Mouse (Mus musculus): Measurements from ENCODE around the gene Grk6. TPM values are rescaled to one million over a fixed set of nuclear protein-coding genes. Genes with fewer than 3 reads are reported as not detected.
"Not testable (repeated sequence)": the region's sequence is repeated elsewhere in the genome, so short reads cannot be mapped to it uniquely, and the experiment has no call there.

Grk6 gene
- total and polyA plus RNA-seq, 2 experiments = 8.8 to 14.3 TPM

DNA sequence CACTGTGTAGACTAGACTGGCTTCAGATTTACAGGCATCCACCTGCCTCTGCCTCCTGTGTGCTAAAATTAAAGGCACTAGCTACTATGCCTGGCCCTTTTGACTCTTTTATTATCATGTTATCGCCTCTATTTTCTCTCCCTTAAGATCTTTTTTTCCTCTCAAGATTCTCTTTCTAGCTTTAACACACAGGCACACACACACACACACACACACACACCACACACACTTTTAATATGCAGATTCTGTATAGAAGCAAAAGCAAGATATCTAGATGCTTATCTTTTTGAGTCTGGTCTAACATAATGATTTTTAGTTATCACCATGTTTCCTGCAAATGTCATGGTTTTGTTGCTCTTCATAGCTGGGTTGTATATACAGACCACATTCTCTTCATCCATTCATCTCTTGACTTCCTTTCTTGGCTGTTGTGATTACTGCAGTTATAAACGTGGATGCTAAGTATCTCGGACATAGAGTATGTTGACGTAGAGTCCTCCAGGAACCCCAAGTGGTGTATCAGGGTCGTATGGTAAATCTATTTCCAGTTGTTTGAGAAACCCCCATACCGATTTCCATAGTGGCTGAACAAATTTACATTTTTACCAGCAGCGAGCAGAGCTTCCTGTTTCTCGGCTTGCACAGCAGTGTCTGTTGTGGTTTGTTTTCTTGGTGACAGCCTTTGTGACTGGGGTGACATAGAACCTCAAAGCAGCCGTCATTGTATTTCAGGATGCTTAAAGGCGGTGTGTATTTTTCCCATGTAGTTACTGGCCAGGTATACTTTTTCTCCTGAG is 12.8 kb upstream of the Grk6 start:
- H3K9ac ChIP-seq (ENCODE audit: low read depth, low read length) = no peak overlapping the region
- no peak for DNase-seq (ENCODE audit: extremely low read depth, low read depth, low spot score)
- WGBS = 78% methylated on average over 10 of the region's 10 CpGs
- H3K27me3 ChIP-seq (ENCODE audit: control insufficient read depth, insufficient read depth, low read length) = no peaks in the 10 kb centered on the region
- TF ChIP-seq CTCF (IDR thresholded peaks at IDR 0.05; ENCODE audit: low read depth, low read length) = no peak
- TF ChIP-seq POLR2A (IDR thresholded peaks at IDR 0.05; ENCODE audit: extremely low read depth, insufficient read depth, low read length) = no peak
- H3K79me2 ChIP-seq (ENCODE audit: control insufficient read depth, insufficient read depth, low read length) = no peaks in the 10 kb centered on the region; the same call in 1 of the 2 replicates
- H3K4me3 ChIP-seq (ENCODE audit: insufficient read depth, low read depth, low read length) = no peak overlapping the region
- no peaks in the 10 kb centered on the region for H3K36me3 ChIP-seq (ENCODE audit: control insufficient read depth, insufficient read depth, low read length)
- peaks cover 18% of the 10 kb centered on the region for H3K4me1 ChIP-seq (ENCODE audit: control insufficient read depth, insufficient read depth, low read length)
- no peak overlapping the region for H3K27ac ChIP-seq (replicated peaks; ENCODE audit: insufficient read depth, low read depth, low read length)

DNA sequence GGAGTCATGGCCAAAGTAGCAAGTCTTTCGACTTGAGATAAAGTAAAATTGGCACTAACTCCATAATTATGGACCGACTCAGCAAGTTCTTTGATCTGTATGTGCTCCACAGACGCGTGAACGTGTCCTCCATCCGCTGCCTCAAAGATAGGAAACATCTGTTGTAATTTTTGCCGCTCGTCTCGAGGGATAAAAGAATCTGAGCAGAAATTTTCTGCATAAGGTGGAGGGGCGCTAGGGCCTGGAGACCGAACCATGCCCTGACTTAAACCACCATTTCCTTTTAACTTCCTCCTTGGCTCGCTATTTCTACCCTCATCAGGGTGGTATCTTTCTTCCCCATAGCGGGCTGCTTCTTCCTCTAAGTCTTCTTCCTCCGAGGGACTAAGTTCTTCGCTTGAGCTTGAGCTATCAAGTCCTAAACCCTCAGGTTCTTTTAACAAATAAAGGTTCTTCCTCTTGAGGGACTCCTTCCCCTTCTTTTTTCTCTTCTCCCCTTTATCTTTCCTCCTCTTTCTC is 7.7 kb upstream of the Grk6 start:
- not testable (repeated sequence) for H3K36me3 ChIP-seq (ENCODE audit: control insufficient read depth, insufficient read depth, low read length); H3K79me2 ChIP-seq (ENCODE audit: control insufficient read depth, insufficient read depth, low read length); H3K4me3 ChIP-seq (ENCODE audit: insufficient read depth, low read depth, low read length); DNase-seq (ENCODE audit: extremely low read depth, low read depth, low spot score); H3K4me1 ChIP-seq (ENCODE audit: control insufficient read depth, insufficient read depth, low read length); H3K9ac ChIP-seq (ENCODE audit: low read depth, low read length); H3K27me3 ChIP-seq (ENCODE audit: control insufficient read depth, insufficient read depth, low read length); H3K27ac ChIP-seq (replicated peaks; ENCODE audit: insufficient read depth, low read depth, low read length)
- WGBS = 89% methylated on average over 15 of the region's 15 CpGs

DNA sequence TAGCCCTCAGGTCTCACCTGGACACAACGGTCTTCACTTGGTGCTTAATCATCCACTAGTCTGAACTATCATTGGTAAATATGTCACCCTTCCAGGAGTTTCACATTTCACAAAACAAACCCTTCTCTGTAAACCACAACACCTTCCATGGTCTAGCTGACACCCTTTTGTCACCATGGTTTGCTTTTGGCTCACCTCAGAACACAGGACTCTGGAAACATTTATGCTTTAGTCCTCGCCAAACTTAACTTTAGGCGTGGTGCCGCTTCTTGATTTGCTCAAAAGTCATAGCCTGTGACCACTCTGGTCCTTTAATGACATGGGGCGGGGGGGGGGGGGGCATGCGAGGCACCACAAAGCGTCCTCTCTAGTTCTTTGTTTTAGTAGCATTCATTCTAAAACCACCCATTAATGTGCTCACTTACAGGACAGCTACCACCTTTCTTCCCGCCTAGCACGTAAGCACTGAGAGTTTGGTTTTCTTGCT is 1.0 kb upstream of the Grk6 start:
- peak overlapping the region; percentile 68 for H3K27ac ChIP-seq (replicated peaks; ENCODE audit: insufficient read depth, low read depth, low read length)
- no peak for DNase-seq (ENCODE audit: extremely low read depth, low read depth, low spot score)
- H3K36me3 ChIP-seq (ENCODE audit: control insufficient read depth, insufficient read depth, low read length) = no peaks in the 10 kb centered on the region
- no peaks in the 10 kb centered on the region for H3K27me3 ChIP-seq (ENCODE audit: control insufficient read depth, insufficient read depth, low read length)
- H3K79me2 ChIP-seq (ENCODE audit: control insufficient read depth, insufficient read depth, low read length) = peaks cover 8% of the 10 kb centered on the region; the same call in 1 of the 2 replicates
- no peak overlapping the region; the same call in 1 of the 2 replicates for H3K9ac ChIP-seq (ENCODE audit: low read depth, low read length)
- 39% methylated on average over 9 of the region's 9 CpGs for WGBS
- peaks cover 11% of the 10 kb centered on the region for H3K4me1 ChIP-seq (ENCODE audit: control insufficient read depth, insufficient read depth, low read length)
- TF ChIP-seq POLR2A (IDR thresholded peaks at IDR 0.05; ENCODE audit: extremely low read depth, insufficient read depth, low read length) (no peak), CTCF (IDR thresholded peaks at IDR 0.05; ENCODE audit: low read depth, low read length) (no peak)
- no peak overlapping the region; the same call in 1 of the 2 replicates for H3K4me3 ChIP-seq (ENCODE audit: insufficient read depth, low read depth, low read length)

DNA sequence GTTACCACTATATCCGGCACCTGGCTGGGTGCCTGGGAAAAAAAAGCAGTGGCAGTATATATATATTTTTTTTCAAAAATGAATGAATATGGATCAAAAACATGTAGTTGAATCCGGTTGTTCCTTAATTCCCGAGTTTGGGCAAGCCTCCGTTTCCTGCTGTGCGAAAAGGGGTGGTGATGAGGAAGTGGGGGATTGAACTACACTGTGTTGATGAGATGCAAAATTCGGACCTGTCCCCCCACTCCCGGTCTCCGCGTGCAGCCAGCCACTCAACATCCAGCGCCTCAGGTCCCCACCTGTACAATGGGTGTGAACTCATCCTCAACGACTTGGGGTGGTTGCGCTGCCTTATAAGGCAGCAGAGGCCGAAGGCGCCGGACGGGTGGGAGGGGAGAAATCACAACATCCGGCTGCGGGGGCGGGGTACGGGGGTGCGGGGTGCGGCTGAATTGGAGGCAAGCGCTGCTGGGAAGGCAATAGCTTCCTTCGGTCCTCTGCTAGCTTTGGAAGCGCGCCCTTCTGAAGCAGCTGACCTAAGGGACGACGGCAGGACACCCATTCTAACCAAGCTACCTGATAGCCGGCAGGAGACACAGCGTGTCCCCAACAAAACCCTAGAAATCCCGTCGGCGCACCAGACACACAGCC is 461 bp upstream of the Grk6 start:
- Histone ChIP-seq H3K4me1 (ENCODE audit: control insufficient read depth, insufficient read depth, low read length) (peaks cover 11% of the 10 kb centered on the region), H3K27me3 (ENCODE audit: control insufficient read depth, insufficient read depth, low read length) (no peaks in the 10 kb centered on the region)

DNA sequence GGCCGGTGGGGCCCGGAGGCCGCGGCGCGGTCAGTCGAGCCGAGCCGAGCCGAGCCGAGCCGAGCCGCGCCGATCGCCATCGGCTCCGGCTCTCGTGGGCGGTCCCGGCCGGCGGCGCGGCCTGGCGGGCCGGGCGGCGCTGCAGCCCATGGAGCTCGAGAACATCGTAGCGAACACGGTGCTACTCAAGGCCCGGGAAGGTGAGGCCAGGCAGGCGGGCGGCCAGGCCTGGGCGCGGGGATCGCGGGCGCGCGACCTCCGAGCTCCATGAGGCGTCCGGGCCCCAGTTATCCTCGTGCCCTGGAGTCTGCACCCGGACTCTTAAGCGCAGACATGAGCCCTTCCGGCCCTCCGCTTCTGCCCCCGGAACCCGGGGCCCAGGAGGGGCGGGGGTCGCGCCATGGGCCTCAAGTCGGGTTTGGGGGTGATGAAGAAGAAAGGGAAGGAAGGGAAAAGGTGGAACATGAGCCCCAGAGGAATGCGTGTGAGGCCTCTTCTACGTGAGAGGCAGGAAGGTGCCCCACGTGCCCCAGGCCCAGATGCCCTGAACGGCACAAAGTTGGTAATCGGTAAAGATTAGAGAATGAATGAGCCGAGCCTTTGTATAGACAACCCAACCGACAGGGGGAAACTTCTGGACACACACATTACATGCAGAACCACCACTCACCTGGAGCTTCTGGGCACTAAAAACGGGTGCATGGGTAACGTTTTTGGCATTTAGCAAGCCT is 654 bp downstream of the Grk6 start:
- Histone ChIP-seq H3K4me1 (ENCODE audit: control insufficient read depth, insufficient read depth, low read length) (peaks cover 13% of the 10 kb centered on the region), H3K27ac (replicated peaks; ENCODE audit: insufficient read depth, low read depth, low read length) (peak overlapping the region; percentile 75), H3K9ac (ENCODE audit: low read depth, low read length) (peak overlapping the region; percentile 94), H3K36me3 (ENCODE audit: control insufficient read depth, insufficient read depth, low read length) (no peaks in the 10 kb centered on the region), H3K4me3 (ENCODE audit: insufficient read depth, low read depth, low read length) (peak overlapping the region; percentile 85), H3K79me2 (ENCODE audit: control insufficient read depth, insufficient read depth, low read length) (peaks cover 8% of the 10 kb centered on the region; the same call in 1 of the 2 replicates), H3K27me3 (ENCODE audit: control insufficient read depth, insufficient read depth, low read length) (no peaks in the 10 kb centered on the region)
- under 1% methylated on average over 66 of the region's 66 CpGs for WGBS
- TF ChIP-seq CTCF (IDR thresholded peaks at IDR 0.05; ENCODE audit: low read depth, low read length) = no peak
- TF ChIP-seq POLR2A (IDR thresholded peaks at IDR 0.05; ENCODE audit: extremely low read depth, insufficient read depth, low read length) = no peak
- DNase-seq (ENCODE audit: extremely low read depth, low read depth, low spot score) = no peak

More for the DNA sequence above, 461 bp upstream of the Grk6 start:
- H3K4me3 ChIP-seq (ENCODE audit: insufficient read depth, low read depth, low read length) = peak overlapping the region; percentile 70
- H3K9ac ChIP-seq (ENCODE audit: low read depth, low read length) = peak overlapping the region; percentile 58
- H3K79me2 ChIP-seq (ENCODE audit: control insufficient read depth, insufficient read depth, low read length) = peaks cover 8% of the 10 kb centered on the region; the same call in 1 of the 2 replicates
- no peak for TF ChIP-seq CTCF (IDR thresholded peaks at IDR 0.05; ENCODE audit: low read depth, low read length)
- 0 out of 2 replicates have a peak, but pooled peaks have one; percentile 23 for TF ChIP-seq POLR2A (IDR thresholded peaks at IDR 0.05; ENCODE audit: extremely low read depth, insufficient read depth, low read length)
- 1% methylated on average over 33 of the region's 33 CpGs for WGBS
- no peak for DNase-seq (ENCODE audit: extremely low read depth, low read depth, low spot score)
- H3K36me3 ChIP-seq (ENCODE audit: control insufficient read depth, insufficient read depth, low read length) = no peaks in the 10 kb centered on the region
- peak overlapping the region; percentile 71 for H3K27ac ChIP-seq (replicated peaks; ENCODE audit: insufficient read depth, low read depth, low read length)

Data from liver, adult 2 months (tissue).